In genomic region chr10:61357658-61358057, GRCm38 (mm10) we compare ENCODE assay signal across 14 mouse cellular contexts. TPM values are rescaled to one million over a fixed set of nuclear protein-coding genes. Genes with fewer than 3 reads are reported as not detected.
A peak's percentile ranks its signal among the peaks of the same experiment; 100 is the strongest.
DNase-seq lines count a peak whose midpoint lies in the region; ATAC-seq and TF ChIP-seq lines count a peak whose summit lies in the region.
"Had no signal": no experiment of that assay in that cellular context is flagged by ENCODE, and none has a peak within 500 bp of the region (broad histone marks: within the 10 kb centered on the region; RNA-seq: fewer than 3 reads in every experiment).

No protein-coding gene starts in this region.

- ATAC-seq in hindbrain, embryonic 14.5 days (ENCODE audit: low FRiP score) = no peak
- ATAC-seq in heart, postnatal 0 days (ENCODE audit: insufficient read depth, low read depth) = peak; percentile 30; the same call in 1 of the 2 replicates
- ATAC-seq in lung, postnatal 0 days = peak; percentile 71
- ATAC-seq in forebrain, postnatal 0 days = no peak
- no peak for ATAC-seq in forebrain, embryonic 12.5 days (ENCODE audit: low FRiP score)

- no peak for DNase-seq in hindbrain, embryonic 10.5 days (ENCODE audit: low spot score)
- DNase-seq in hindbrain, embryonic 14.5 days (ENCODE audit: low spot score) = no peak
- no peak for DNase-seq in embryonic facial prominence, embryonic 10.5 days (ENCODE audit: low spot score)
- DNase-seq in heart, postnatal 0 days (ENCODE audit: low spot score) = peak; percentile 36
- peak; percentile 61 for DNase-seq in lung, postnatal 0 days (ENCODE audit: low spot score)
- DNase-seq in forebrain, postnatal 0 days = no peak
- DNase-seq in thymus, postnatal 14 days = no peak
- DNase-seq: cerebellum, adult 9-11 months; retina, postnatal 1 day had no signal

- peak; percentile 38 for TF ChIP-seq CTCF in heart, postnatal 0 days (IDR thresholded peaks at IDR 0.05; ENCODE audit: low read depth)
- TF ChIP-seq CTCF in lung, postnatal 0 days (IDR thresholded peaks at IDR 0.05) = peak; percentile 42
- no peak for TF ChIP-seq CTCF in forebrain, postnatal 0 days (IDR thresholded peaks at IDR 0.05; ENCODE audit: low read depth)

- H3K9ac ChIP-seq in hindbrain, embryonic 14.5 days = no peak overlapping the region
- no peak overlapping the region for H3K9ac ChIP-seq in heart, postnatal 0 days (replicated peaks; ENCODE audit: low read depth, low read length)
- H3K9ac ChIP-seq in lung, postnatal 0 days (replicated peaks; ENCODE audit: low read depth) = no peak overlapping the region
- no peak overlapping the region for H3K9ac ChIP-seq in forebrain, postnatal 0 days
- no peak overlapping the region for H3K9ac ChIP-seq in forebrain, embryonic 12.5 days
- H3K9ac ChIP-seq: stomach, embryonic 15.5 days had no signal

- H3K4me2 ChIP-seq in hindbrain, embryonic 14.5 days (replicated peaks) = no peak overlapping the region
- no peak overlapping the region for H3K4me2 ChIP-seq in heart, postnatal 0 days (ENCODE audit: low read depth, low read length)
- no peak overlapping the region for H3K4me2 ChIP-seq in lung, postnatal 0 days (replicated peaks; ENCODE audit: low read depth, low read length)
- no peak overlapping the region for H3K4me2 ChIP-seq in forebrain, postnatal 0 days (ENCODE audit: low read depth)
- H3K4me2 ChIP-seq in forebrain, embryonic 12.5 days = no peak overlapping the region
- H3K4me2 ChIP-seq: liver, embryonic 11.5 days; stomach, embryonic 15.5 days had no signal

- no peak overlapping the region for H3K4me3 ChIP-seq in hindbrain, embryonic 10.5 days
- H3K4me3 ChIP-seq in hindbrain, embryonic 14.5 days (replicated peaks; ENCODE audit: low read length) = no peak overlapping the region
- no peak overlapping the region for H3K4me3 ChIP-seq in embryonic facial prominence, embryonic 10.5 days
- no peak overlapping the region for H3K4me3 ChIP-seq in heart, postnatal 0 days (ENCODE audit: low read depth, low read length)
- no peak overlapping the region for H3K4me3 ChIP-seq in lung, postnatal 0 days (ENCODE audit: low read depth, low read length)
- no peak overlapping the region for H3K4me3 ChIP-seq in forebrain, postnatal 0 days (ENCODE audit: low read depth, low read length)
- H3K4me3 ChIP-seq in forebrain, embryonic 12.5 days (replicated peaks) = no peak overlapping the region
- H3K4me3 ChIP-seq: erythroblast, embryonic 14.5 days; stomach, embryonic 15.5 days had no signal

- WGBS in hindbrain, embryonic 10.5 days = 66% methylated on average over 8 of the region's 8 CpGs
- 71% methylated on average over 8 of the region's 8 CpGs for WGBS in hindbrain, embryonic 14.5 days
- 69% methylated on average over 8 of the region's 8 CpGs for WGBS in embryonic facial prominence, embryonic 10.5 days
- 29% methylated on average over 8 of the region's 8 CpGs for WGBS in heart, postnatal 0 days
- WGBS in lung, postnatal 0 days = 32% methylated on average over 8 of the region's 8 CpGs
- 64% methylated on average over 8 of the region's 8 CpGs for WGBS in forebrain, postnatal 0 days
- 75% methylated on average over 8 of the region's 8 CpGs for WGBS in forebrain, embryonic 12.5 days

- TF ChIP-seq EP300 in heart, postnatal 0 days (IDR thresholded peaks at IDR 0.05; ENCODE audit: low read depth) = no peak
- no peak for TF ChIP-seq EP300 in lung, postnatal 0 days (IDR thresholded peaks at IDR 0.05)

- H3K36me3 ChIP-seq in hindbrain, embryonic 10.5 days = peaks cover 42% of the 10 kb centered on the region
- H3K36me3 ChIP-seq in hindbrain, embryonic 14.5 days (replicated peaks; ENCODE audit: control insufficient read depth, insufficient read depth) = 0 out of 2 replicates have a peak, but pooled peaks cover 2% of the 10 kb centered on the region
- H3K36me3 ChIP-seq in embryonic facial prominence, embryonic 10.5 days (replicated peaks) = peaks cover 40% of the 10 kb centered on the region
- H3K36me3 ChIP-seq in heart, postnatal 0 days (replicated peaks; ENCODE audit: control insufficient read depth, insufficient read depth, low read length) = peaks cover 4% of the 10 kb centered on the region
- no peaks in the 10 kb centered on the region for H3K36me3 ChIP-seq in lung, postnatal 0 days (ENCODE audit: insufficient read depth, low read length)
- H3K36me3 ChIP-seq in forebrain, postnatal 0 days (ENCODE audit: insufficient read depth) = no peaks in the 10 kb centered on the region
- peaks cover 4% of the 10 kb centered on the region; the same call in 1 of the 2 replicates for H3K36me3 ChIP-seq in forebrain, embryonic 12.5 days (replicated peaks)
- H3K36me3 ChIP-seq: stomach, embryonic 15.5 days had no signal

- no peaks in the 10 kb centered on the region for H3K27me3 ChIP-seq in hindbrain, embryonic 10.5 days (ENCODE audit: insufficient read depth, poor library complexity, severe bottlenecking)
- H3K27me3 ChIP-seq in hindbrain, embryonic 14.5 days (ENCODE audit: control insufficient read depth, insufficient read depth, low read length) = no peaks in the 10 kb centered on the region
- no peaks in the 10 kb centered on the region for H3K27me3 ChIP-seq in embryonic facial prominence, embryonic 10.5 days (replicated peaks; ENCODE audit: low read depth, poor library complexity, severe bottlenecking)
- H3K27me3 ChIP-seq in heart, postnatal 0 days (ENCODE audit: control insufficient read depth, insufficient read depth, low read length) = no peaks in the 10 kb centered on the region
- H3K27me3 ChIP-seq in lung, postnatal 0 days (replicated peaks; ENCODE audit: insufficient read depth, low read length) = no peaks in the 10 kb centered on the region
- no peaks in the 10 kb centered on the region for H3K27me3 ChIP-seq in forebrain, postnatal 0 days (ENCODE audit: insufficient read depth, low read length)
- H3K27me3 ChIP-seq in forebrain, embryonic 12.5 days = no peaks in the 10 kb centered on the region
- H3K27me3 ChIP-seq: CH12.LX; stomach, embryonic 15.5 days had no signal

- peaks cover 7% of the 10 kb centered on the region; the same call in 1 of the 2 replicates for H3K9me3 ChIP-seq in hindbrain, embryonic 10.5 days
- H3K9me3 ChIP-seq in hindbrain, embryonic 14.5 days (ENCODE audit: control insufficient read depth, low read length) = no peaks in the 10 kb centered on the region
- peaks cover 4% of the 10 kb centered on the region; the same call in 1 of the 2 replicates for H3K9me3 ChIP-seq in embryonic facial prominence, embryonic 10.5 days
- H3K9me3 ChIP-seq in heart, postnatal 0 days (replicated peaks; ENCODE audit: control insufficient read depth, low read length) = no peaks in the 10 kb centered on the region
- H3K9me3 ChIP-seq in lung, postnatal 0 days (ENCODE audit: low read length) = no peaks in the 10 kb centered on the region
- no peaks in the 10 kb centered on the region for H3K9me3 ChIP-seq in forebrain, postnatal 0 days (ENCODE audit: low read length)
- 0 out of 2 replicates have a peak, but pooled peaks cover 3% of the 10 kb centered on the region for H3K9me3 ChIP-seq in forebrain, embryonic 12.5 days
- H3K9me3 ChIP-seq: stomach, embryonic 15.5 days had no signal

- peaks cover 12% of the 10 kb centered on the region for H3K4me1 ChIP-seq in hindbrain, embryonic 10.5 days (replicated peaks)
- H3K4me1 ChIP-seq in hindbrain, embryonic 14.5 days (replicated peaks; ENCODE audit: control insufficient read depth, insufficient read depth, low read length) = no peaks in the 10 kb centered on the region
- H3K4me1 ChIP-seq in embryonic facial prominence, embryonic 10.5 days = peaks cover 20% of the 10 kb centered on the region
- H3K4me1 ChIP-seq in heart, postnatal 0 days (ENCODE audit: control insufficient read depth, insufficient read depth) = peaks cover 14% of the 10 kb centered on the region
- 0 out of 2 replicates have a peak, but pooled peaks cover 5% of the 10 kb centered on the region for H3K4me1 ChIP-seq in lung, postnatal 0 days (ENCODE audit: insufficient read depth, low read depth, low read length)
- no peaks in the 10 kb centered on the region for H3K4me1 ChIP-seq in forebrain, postnatal 0 days (ENCODE audit: insufficient read depth)
- H3K4me1 ChIP-seq in forebrain, embryonic 12.5 days = no peaks in the 10 kb centered on the region

- H3K27ac ChIP-seq in hindbrain, embryonic 10.5 days = 0 out of 2 replicates have a peak overlapping the region, but pooled peaks have one; percentile 23
- no peak overlapping the region for H3K27ac ChIP-seq in hindbrain, embryonic 14.5 days
- H3K27ac ChIP-seq in embryonic facial prominence, embryonic 10.5 days (replicated peaks) = 0 out of 2 replicates have a peak overlapping the region, but pooled peaks have one; percentile 24
- H3K27ac ChIP-seq in heart, postnatal 0 days (ENCODE audit: low read depth) = peak overlapping the region; percentile 13; the same call in 1 of the 2 replicates
- H3K27ac ChIP-seq in lung, postnatal 0 days (ENCODE audit: low read length) = 0 out of 2 replicates have a peak overlapping the region, but pooled peaks have one; percentile 33
- no peak overlapping the region for H3K27ac ChIP-seq in forebrain, postnatal 0 days (ENCODE audit: low read depth, low read length)
- H3K27ac ChIP-seq in forebrain, embryonic 12.5 days = no peak overlapping the region
- H3K27ac ChIP-seq: stomach, embryonic 15.5 days had no signal

RNA-seq across cellular contexts. Expression of gene Pald1, which starts 25.7 kb away (rescaled TPM):
- polyA plus RNA-seq in hindbrain, embryonic 10.5 days (2016; fragmentation: Nextera tagmentation; extraction: Ambion mirVana) = 35.7 and 40.3 TPM in 2 replicates
- polyA plus RNA-seq in hindbrain, embryonic 14.5 days (2014; fragmentation: Nextera tagmentation; extraction: Ambion mirVana) = 24.5 and 26.7 TPM in 2 replicates
- polyA plus RNA-seq in embryonic facial prominence, embryonic 10.5 days (2016; fragmentation: Nextera tagmentation; extraction: Ambion mirVana) = 29.9 and 35.3 TPM in 2 replicates
- total RNA-seq in heart, postnatal 0 days (2014; rRNA removed; ENCODE audit: low replicate concordance) = 27.7 and 66.8 TPM in 2 replicates
- polyA plus RNA-seq in heart, postnatal 0 days (2015; fragmentation: Nextera tagmentation; extraction: Ambion mirVana) = 13.8 and 17.9 TPM in 2 replicates
- polyA plus RNA-seq in lung, postnatal 0 days (2015; fragmentation: Nextera tagmentation; extraction: Ambion mirVana) = 30.4 and 36.0 TPM in 2 replicates
- 20.2 and 23.7 TPM in 2 replicates for total RNA-seq in forebrain, postnatal 0 days (2014; rRNA removed)
- 12.4 and 14.4 TPM in 2 replicates for polyA plus RNA-seq in forebrain, postnatal 0 days (2015; fragmentation: Nextera tagmentation; extraction: Ambion mirVana)
- polyA plus RNA-seq in forebrain, embryonic 12.5 days (2016; fragmentation: Nextera tagmentation; extraction: Ambion mirVana) = 20.7 and 22.9 TPM in 2 replicates

Comparison
In these comparisons a context has a peak if more than half of its experiments do, and no peak if none do; other contexts are left out.
1. H3K27ac ChIP-seq: peak in hindbrain, embryonic 10.5 days (single experiment), embryonic facial prominence, embryonic 10.5 days (single experiment), heart, postnatal 0 days (single experiment) and lung, postnatal 0 days (single experiment); none in hindbrain, embryonic 14.5 days (single experiment), forebrain, postnatal 0 days (single experiment) and forebrain, embryonic 12.5 days (single experiment).
2. DNase-seq: peak in heart, postnatal 0 days (single experiment) and lung, postnatal 0 days (single experiment); none in hindbrain, embryonic 10.5 days (single experiment), hindbrain, embryonic 14.5 days (single experiment), embryonic facial prominence, embryonic 10.5 days (single experiment), forebrain, postnatal 0 days (single experiment) and thymus, postnatal 14 days (single experiment).
3. ATAC-seq: peak in heart, postnatal 0 days (single experiment) and lung, postnatal 0 days (single experiment); none in hindbrain, embryonic 14.5 days (single experiment), forebrain, postnatal 0 days (single experiment) and forebrain, embryonic 12.5 days (single experiment).